Mouse (Mus musculus) G1E (cell line): ENCODE measurements around the gene Egfem1. TPM values are rescaled to one million over a fixed set of nuclear protein-coding genes. Genes with fewer than 3 reads are reported as not detected.

ENCODE experiments used
- ATAC-seq: 2 replicates; pipeline ENCODE4 v1.8.0; 2016; ENCODE audit warnings: mild to moderate bottlenecking; ENCODE audit not compliant: insufficient number of reproducible peaks, poor library complexity, low FRiP score, severe bottlenecking; ENCODE audit errors: extremely low read depth
- DNase-seq: peaks from one replicate; pipeline ENCODE4 v3.0.0; 2012; ENCODE audit warnings: low spot score
- H3K27me3 ChIP-seq: 2 replicates; pipeline ENCODE4 v1.6.1; 2012; ENCODE audit warnings: mild to moderate bottlenecking, low read length, inconsistent platforms; ENCODE audit not compliant: insufficient read depth
- H3K36me3 ChIP-seq: replicated peaks from 2 replicates; pipeline ENCODE3; 2012; ENCODE audit warnings: mild to moderate bottlenecking, inconsistent platforms
- H3K4me1 ChIP-seq: 2 replicates; pipeline ENCODE4 v1.6.1; 2012; ENCODE audit warnings: low read depth, low read length, inconsistent platforms, mixed read lengths; ENCODE audit not compliant: insufficient read depth
- H3K4me3 ChIP-seq: 2 replicates; pipeline ENCODE4 v1.5.1; 2012; ENCODE audit warnings: low read depth, mild to moderate bottlenecking, inconsistent platforms, low read length, moderate library complexity, mixed read lengths
- H3K9me3 ChIP-seq: replicated peaks from 2 replicates; pipeline ENCODE4 v1.6.1; 2012; ENCODE audit warnings: inconsistent platforms
- CTCF ChIP-seq: IDR thresholded peaks from 2 replicates; pipeline ENCODE4 v1.5.1; 2012; ENCODE audit warnings: low read depth, low read length, inconsistent platforms, mixed read lengths
- GATA1 ChIP-seq: IDR thresholded peaks from 2 replicates; pipeline ENCODE4 v1.6.1; 2012; ENCODE audit warnings: borderline replicate concordance, low read length, inconsistent platforms, mixed read lengths
- GATA2 ChIP-seq: IDR thresholded peaks from 2 replicates; pipeline ENCODE4 v1.6.1; 2012; ENCODE audit warnings: low read depth, low read length, inconsistent platforms, borderline replicate concordance
- POLR2AphosphoS5 ChIP-seq: IDR thresholded peaks from 2 replicates; pipeline ENCODE4 v1.6.1; 2012; ENCODE audit warnings: low read depth, low read length, inconsistent platforms; ENCODE audit not compliant: insufficient replicate concordance
- TAL1 ChIP-seq: conservative IDR thresholded peaks from 2 replicates; pipeline ENCODE4 v1.6.1; 2012; ENCODE audit warnings: low read depth, low read length, inconsistent platforms, mixed read lengths
- polyA plus RNA-seq: library from polyadenylated mRNA; stranded (reverse); fragments of >175 nt; gene quantifications from 2 replicates; pipeline ENCODE4 v1.2.3, GENCODE M21; 2012
- total RNA-seq, 2 experiments: library from RNA; stranded (forward) in 1 of 2; stranded (reverse) in 1 of 2; fragments of 200-1000 nt in 1 of 2; fragments of >200 nt in 1 of 2; fragmentation: Nextera tagmentation in 1 of 2; gene quantifications; 2 replicates each; pipeline ENCODE4 v1.2.3; 2014 to 2017

Egfem1 gene
- total and polyA plus RNA-seq, 3 experiments, result 0.22 TPM; not detected in 2

- H3K27me3 ChIP-seq, result no peaks in the 10 kb centered on the region
- no peak for DNase-seq
- H3K9me3 ChIP-seq, result no peaks in the 10 kb centered on the region
- no peaks in the 10 kb centered on the region for H3K4me1 ChIP-seq
- H3K4me3 ChIP-seq, result no peak overlapping the region
- TF ChIP-seq TAL1, result no peak
- TF ChIP-seq GATA2, result no peak
- TF ChIP-seq CTCF, result no peak
- TF ChIP-seq GATA1, result no peak
- no peak for TF ChIP-seq POLR2AphosphoS5
- no peak for ATAC-seq
- no peaks in the 10 kb centered on the region for H3K36me3 ChIP-seq
Measured at GRCm38 (mm10) chr3:29122556-29122955, 40.7 kb downstream of the Egfem1 start.

DNA sequence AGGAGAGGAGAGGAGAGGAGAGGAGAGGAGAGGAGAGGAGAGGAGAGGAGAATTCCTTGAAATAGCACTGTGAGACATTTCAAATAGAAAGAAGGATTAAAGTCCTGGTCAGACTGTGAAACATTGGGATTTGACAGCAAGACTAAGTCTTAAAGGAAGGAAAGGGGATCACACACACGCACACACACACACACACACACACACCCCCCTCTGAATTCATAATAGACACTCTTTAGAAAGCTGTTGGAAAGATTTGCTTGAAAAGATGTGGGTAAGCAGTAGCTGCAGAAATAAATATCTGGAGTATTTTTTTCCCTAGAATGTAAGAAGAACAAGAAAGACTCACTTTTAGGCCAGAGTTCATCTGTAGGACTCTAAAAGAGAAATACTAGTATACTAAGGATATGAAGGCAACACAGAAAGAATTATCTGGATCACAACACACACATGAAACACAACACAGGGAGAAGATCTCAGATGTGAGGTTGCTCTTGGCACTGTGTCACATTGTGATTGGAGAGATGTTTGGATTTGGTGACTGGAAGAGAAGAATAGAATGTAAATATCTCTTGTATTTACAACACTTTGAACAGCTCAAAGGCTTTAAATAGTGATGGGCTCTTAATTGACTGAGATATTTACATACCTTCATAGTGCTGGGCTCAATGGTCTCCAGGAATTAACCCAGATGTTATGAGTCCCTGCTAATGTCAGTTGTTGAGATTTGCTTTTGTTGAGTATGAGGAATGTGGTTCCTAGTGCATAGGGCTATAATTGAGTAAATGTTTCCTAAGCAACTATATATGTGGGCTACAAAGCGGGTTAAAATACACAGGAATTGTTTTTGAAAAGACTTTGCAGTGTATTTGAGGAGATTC is 50.5 kb downstream of the Egfem1 start:
- no peak overlapping the region for H3K4me3 ChIP-seq
- DNase-seq (no peak), ATAC-seq (no peak)
- H3K36me3 ChIP-seq, result no peaks in the 10 kb centered on the region
- no peaks in the 10 kb centered on the region for H3K4me1 ChIP-seq
- no peaks in the 10 kb centered on the region for H3K9me3 ChIP-seq
- no peaks in the 10 kb centered on the region for H3K27me3 ChIP-seq
- no peak for TF ChIP-seq CTCF
- TF ChIP-seq GATA2, result no peak
- TF ChIP-seq POLR2AphosphoS5, result no peak
- no peak for TF ChIP-seq TAL1
- TF ChIP-seq GATA1, result no peak

DNA sequence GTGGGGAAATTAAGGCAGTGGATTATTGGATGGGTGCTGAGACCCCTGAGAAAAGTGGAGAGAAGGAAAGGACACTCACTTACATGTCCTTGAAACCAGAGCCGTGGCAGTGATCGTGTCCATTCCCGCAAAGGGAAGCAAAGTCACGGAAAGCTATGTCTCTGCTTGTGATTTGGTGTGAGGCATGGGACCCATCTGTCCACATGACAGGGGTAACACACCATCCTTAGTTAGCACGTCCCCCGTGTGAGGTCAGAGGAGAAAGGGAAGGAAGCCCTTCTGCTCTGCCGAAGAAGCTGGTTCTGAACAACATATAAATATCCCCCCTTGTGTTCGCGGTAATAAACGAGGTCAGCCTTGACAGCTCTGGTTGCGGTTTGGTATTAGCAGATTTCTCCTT is 52.7 kb downstream of the Egfem1 start:
- Histone ChIP-seq H3K4me1 (no peaks in the 10 kb centered on the region), H3K4me3 (no peak overlapping the region), H3K9me3 (no peaks in the 10 kb centered on the region), H3K27me3 (no peaks in the 10 kb centered on the region), H3K36me3 (no peaks in the 10 kb centered on the region)
- TF ChIP-seq POLR2AphosphoS5 (no peak), GATA2 (no peak), CTCF (no peak), GATA1 (no peak), TAL1 (no peak)
- DNase-seq, result no peak
- ATAC-seq, result no peak

GRCm38 (mm10) chr3:29135176-29136064 is 53.6 kb downstream of the Egfem1 start:
- Histone ChIP-seq H3K9me3 (no peaks in the 10 kb centered on the region), H3K4me3 (no peak overlapping the region), H3K27me3 (no peaks in the 10 kb centered on the region), H3K36me3 (no peaks in the 10 kb centered on the region), H3K4me1 (no peaks in the 10 kb centered on the region)
- no peak for ATAC-seq
- no peak for DNase-seq
- no peak for TF ChIP-seq GATA2
- TF ChIP-seq GATA1, result no peak
- TF ChIP-seq CTCF, result no peak
- no peak for TF ChIP-seq TAL1
- TF ChIP-seq POLR2AphosphoS5, result no peak

DNA sequence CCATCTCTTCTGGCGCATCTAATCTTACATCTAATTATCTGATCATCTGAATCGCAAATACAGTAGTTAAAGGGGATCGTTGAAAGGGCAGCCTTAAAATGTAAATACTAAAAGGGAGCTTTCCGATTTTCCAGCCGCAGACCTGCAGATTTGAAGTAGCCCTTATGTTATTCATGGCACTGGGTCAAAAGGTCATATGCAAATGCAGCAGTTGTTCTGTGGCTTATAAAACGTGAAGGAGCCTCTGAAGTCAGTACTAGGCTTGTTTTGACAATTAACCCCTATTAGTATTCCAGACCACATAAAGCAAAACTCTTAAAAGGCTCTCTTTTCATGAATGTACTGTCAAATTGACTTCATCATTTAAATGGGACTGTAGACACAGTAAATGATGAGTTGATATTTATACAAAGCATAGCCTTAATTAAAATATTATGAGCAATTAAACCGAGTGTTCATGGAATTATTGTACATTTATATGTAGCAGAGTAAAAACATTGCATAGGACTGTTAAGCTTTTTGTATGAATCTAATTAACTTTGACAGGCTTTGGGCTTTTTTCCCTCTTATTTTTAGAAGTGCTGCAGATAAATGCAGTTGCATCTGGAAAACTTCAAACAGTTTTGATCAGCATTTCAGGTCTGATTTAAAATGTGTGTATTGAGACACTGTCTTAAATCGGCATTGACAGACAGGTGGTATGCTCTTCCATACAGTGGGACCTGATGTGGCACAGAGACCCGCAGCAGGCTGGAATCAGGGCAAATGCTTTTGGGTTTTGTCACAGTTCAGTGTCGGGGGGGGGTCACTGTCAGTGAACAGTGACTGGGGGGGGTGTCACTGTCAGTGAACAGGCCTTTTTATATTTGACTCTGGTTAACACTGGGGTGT is 54.5 kb downstream of the Egfem1 start:
- no peaks in the 10 kb centered on the region for H3K9me3 ChIP-seq
- no peaks in the 10 kb centered on the region for H3K36me3 ChIP-seq
- H3K4me1 ChIP-seq, result no peaks in the 10 kb centered on the region
- DNase-seq (no peak), ATAC-seq (no peak)
- H3K4me3 ChIP-seq, result no peak overlapping the region
- no peak for TF ChIP-seq CTCF
- TF ChIP-seq TAL1, result no peak
- no peak for TF ChIP-seq GATA2
- TF ChIP-seq GATA1, result no peak
- TF ChIP-seq POLR2AphosphoS5, result no peak
- no peaks in the 10 kb centered on the region for H3K27me3 ChIP-seq

- DNase-seq (no peak), ATAC-seq (no peak)
- Histone ChIP-seq H3K27me3 (no peaks in the 10 kb centered on the region), H3K4me3 (no peak overlapping the region), H3K4me1 (no peaks in the 10 kb centered on the region), H3K9me3 (no peaks in the 10 kb centered on the region), H3K36me3 (no peaks in the 10 kb centered on the region)
- TF ChIP-seq GATA2 (no peak), TAL1 (no peak), CTCF (no peak), POLR2AphosphoS5 (no peak), GATA1 (no peak)
Measured at GRCm38 (mm10) chr3:29168401-29168800, 86.6 kb downstream of the Egfem1 start.
